Mouse (Mus musculus) erythroblast, adult 5-6 weeks (primary cell): ENCODE measurements around the gene Vpreb2. TPM values are rescaled to one million over a fixed set of nuclear protein-coding genes. Genes with fewer than 3 reads are reported as not detected.
"Not testable (repeated sequence)": the region's sequence is repeated elsewhere in the genome, so short reads cannot be mapped to it uniquely, and the experiment has no call there.

ENCODE experiments used
- ATAC-seq: replicated peaks from 2 replicates; pipeline ENCODE4 v1.8.0; 2016; ENCODE audit warnings: moderate number of reproducible peaks, mild to moderate bottlenecking, moderate TSS enrichment, inconsistent platforms; ENCODE audit not compliant: poor library complexity, low FRiP score, severe bottlenecking
- total RNA-seq, 2 experiments: library from RNA; stranded (forward) in 1 of 2; stranded (reverse) in 1 of 2; fragments of 150-400 nt in 1 of 2; fragments of 200-764, 138-1000 nt in 1 of 2; gene quantifications; 2 replicates each; pipeline versions ENCODE4 v1.2.3 to v1.2.4; 2015 to 2017; ENCODE audit warnings: low replicate concordance in 2 of 2

Vpreb2 gene
- total RNA-seq (2015; ENCODE audit: low replicate concordance) (not detected in 2 replicates), total RNA-seq (2017; ENCODE audit: low replicate concordance) (not detected in 2 replicates)

GRCm38 (mm10) chr16:17980128-17980527 lies at the start of gene Vpreb2:
Vpreb2 (plus strand) TSS chr16:17980428.
- ATAC-seq: no peak

- no peak for ATAC-seq
These were observed 48.2 kb upstream of the Vpreb2 start for GRCm38 (mm10) chr16:17931906-17932460.

- 0 out of 2 replicates have a peak, but pooled peaks have one; percentile 35 for ATAC-seq
These were observed 46.4 kb upstream of the Vpreb2 start for GRCm38 (mm10) chr16:17933594-17934444.

- ATAC-seq: no peak
These were observed 45.8 kb upstream of the Vpreb2 start for GRCm38 (mm10) chr16:17934445-17934910.

DNA sequence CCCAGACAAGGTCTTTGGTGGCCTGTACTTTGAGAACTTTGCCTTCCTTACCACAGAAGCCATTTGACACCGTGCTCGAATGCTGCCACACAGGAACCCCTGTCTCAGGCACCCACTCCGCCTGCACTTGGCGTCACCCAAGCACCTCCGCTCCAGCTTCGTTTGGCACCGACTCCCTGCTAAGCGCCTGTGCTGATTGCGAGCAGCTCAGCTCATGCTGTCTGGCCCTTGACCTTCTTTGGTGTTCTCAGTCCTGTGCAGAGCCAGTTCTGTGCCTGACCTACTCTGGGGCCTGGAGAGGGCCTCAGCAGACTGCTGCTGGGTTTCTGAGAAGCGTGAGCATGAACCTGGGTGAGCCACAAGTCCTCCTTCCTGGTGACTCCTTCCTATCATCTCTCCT lies 43.5 kb upstream of the Vpreb2 start:
- no peak for ATAC-seq

DNA sequence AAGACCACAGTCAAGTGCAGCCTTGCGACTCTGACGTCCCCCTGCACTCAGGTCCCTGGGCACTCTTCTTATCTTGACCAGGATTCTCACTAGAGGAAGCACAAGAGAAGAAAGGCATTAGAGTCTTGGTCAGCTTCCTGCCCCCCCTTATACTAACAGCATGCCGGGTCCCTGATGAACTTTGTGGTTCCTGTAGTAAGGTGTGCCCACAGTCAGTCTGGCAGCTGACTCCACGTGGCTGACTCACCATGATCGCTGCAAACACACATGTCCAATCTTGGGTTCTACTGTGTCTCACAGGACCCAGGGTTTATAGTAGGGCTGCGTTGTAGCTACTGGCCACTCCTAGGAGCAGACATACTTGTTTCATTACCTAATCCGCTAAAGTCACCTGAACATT lies 42.0 kb upstream of the Vpreb2 start:
- no peak for ATAC-seq

DNA sequence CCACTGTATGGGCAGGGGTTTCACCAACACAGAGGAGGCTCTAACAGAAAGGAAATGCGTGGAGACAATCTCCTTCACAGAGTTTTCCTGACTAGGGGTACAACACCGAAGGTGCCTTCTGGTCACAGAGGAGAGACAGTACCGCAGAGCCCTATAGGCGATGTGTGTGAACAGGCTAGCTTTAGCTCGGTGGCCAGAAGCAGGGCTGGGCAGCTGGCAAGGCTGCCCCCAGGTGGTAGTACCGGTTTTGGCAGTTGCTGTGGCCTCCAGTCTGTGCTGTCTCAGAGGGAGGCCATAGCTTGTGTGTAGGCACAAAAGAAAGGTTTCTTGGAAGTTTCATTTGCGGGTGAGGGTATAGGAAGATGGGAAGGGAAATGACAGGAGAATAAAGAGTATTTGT lies 41.4 kb upstream of the Vpreb2 start:
- peak; percentile 92 for ATAC-seq

- peak; percentile 80 for ATAC-seq
These were observed 40.9 kb upstream of the Vpreb2 start for GRCm38 (mm10) chr16:17939255-17939751.

GRCm38 (mm10) chr16:17943466-17943865 lies 36.8 kb upstream of the Vpreb2 start:
- ATAC-seq: no peak

GRCm38 (mm10) chr16:17945081-17945831 lies 35.0 kb upstream of the Vpreb2 start:
- ATAC-seq: no peak

DNA sequence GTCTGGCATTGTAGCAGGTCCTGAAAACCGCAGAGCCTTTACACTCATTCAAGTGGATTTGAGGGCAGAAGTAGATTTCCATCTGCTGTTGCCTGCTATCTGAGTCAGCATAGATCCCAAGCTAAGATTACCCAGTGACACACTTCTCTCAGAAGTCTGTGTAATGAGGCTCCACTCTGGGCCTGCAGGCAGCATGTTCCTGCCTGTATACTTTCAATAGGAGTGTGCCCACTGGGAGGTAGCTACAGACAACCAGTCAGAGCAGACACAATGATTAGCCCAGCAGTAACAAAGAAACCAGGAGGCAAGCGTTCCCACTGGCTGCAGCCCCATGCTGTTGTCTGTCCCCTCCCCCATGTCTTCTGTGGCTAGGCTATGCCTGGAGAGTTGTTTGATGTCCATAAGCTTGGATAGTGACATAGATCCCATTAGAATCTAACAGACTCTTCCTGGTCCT lies 30.8 kb upstream of the Vpreb2 start:
- ATAC-seq: no peak

DNA sequence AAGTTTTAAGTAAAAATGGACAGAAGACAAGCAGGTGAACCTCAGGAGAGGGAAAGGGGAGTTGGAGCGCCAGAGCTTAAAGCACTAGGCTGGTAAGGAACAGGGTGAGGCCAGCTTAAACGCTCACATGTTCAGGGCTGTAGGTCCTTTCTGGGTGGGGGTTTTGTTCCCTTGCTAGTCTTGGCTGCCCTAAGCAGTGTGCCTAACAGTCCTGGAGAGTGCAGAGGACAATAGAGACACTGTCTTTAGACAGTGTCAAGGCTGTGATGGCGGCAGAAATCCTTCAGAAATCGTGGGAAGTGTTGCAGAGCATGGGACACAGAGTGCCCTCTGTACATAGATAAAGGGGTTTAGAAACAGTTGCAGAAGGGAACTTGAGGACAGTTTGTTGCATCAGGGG lies 30.2 kb upstream of the Vpreb2 start:
- ATAC-seq: no peak

DNA sequence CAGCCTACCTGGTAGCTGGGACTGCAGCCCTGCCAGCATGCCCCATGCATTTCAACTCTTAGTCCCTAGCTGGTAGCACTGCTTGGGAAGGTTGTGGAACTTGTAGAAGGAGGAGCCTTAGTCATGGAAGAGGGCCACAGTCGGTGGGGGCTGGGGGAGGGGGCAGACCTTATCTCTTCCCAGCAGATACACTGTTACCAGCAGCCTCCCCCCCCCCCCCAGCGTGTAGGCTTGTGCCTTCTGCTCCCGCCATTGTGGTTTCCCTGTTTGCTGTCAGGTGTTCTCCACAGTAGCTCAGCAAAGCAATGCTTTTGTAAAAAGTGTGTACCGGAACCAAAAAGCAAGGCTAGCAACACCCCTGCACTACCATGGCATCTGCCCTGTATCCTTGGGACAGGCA lies 28.6 kb upstream of the Vpreb2 start:
- ATAC-seq: no peak

- not testable (repeated sequence) for ATAC-seq
These were observed 24.1 kb upstream of the Vpreb2 start for GRCm38 (mm10) chr16:17956052-17956638.

DNA sequence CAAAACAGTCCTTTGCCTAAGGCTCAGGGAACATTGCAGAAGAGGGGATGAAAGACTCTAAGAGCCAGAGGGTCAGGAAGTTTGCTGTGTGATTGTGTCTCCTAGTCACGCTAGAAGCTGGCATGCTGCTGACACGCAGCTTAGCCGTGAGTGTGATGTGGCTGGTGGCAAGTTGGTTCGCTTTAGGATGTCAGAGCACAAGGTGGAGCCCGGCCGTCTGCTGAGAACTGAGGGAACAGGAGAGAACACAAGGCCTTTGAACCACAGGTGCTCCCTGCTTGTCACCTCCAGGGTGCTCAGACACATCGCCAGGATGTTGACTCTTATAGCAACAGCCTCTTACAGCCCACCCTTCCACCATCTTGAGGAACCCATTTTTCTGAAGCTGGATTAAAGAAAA lies 18.1 kb upstream of the Vpreb2 start:
- no peak for ATAC-seq

DNA sequence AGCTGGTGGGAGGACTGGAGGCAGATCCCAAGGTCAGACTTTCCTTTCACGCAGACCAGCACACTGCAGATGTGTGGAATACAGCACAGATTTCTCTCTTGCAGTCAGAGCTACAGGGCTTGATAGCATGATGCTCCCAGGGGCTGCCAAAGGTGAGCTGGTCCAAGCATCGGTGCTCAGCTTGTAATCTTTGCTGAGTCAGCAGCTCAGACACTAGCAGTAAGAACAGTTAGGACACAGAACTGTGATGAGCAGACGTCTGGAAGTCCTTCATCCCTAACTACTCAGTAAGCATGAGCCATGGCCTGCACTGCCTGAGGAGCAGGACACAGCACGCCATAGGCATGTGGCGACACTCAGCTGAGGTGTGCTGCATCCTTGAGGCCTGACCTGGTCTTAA lies 8.4 kb upstream of the Vpreb2 start:
- no peak for ATAC-seq

GRCm38 (mm10) chr16:17977840-17978239 lies 2.4 kb upstream of the Vpreb2 start:
- ATAC-seq: not testable (repeated sequence)

GRCm38 (mm10) chr16:17983201-17983600 lies 3.0 kb downstream of the Vpreb2 start:
- ATAC-seq: no peak

DNA sequence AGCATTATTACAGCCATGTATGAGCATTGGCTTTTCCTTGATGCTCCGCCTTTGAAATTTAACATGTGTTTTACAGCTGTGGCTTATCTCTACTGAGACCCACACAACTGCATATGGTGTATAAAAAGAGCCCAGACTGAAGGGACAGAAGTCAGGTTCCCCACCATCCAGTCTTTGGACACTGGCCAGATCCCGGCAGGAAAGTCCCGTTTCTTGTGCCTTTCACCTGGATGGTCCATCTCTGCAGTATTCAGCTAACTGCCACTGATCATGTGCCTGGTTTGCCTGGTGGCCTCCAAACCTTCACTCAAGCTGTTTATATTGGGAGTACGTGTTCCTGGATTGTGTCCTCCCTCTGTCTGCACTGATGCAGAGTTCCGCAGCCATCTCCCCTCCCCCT lies 4.0 kb downstream of the Vpreb2 start:
- ATAC-seq: no peak

DNA sequence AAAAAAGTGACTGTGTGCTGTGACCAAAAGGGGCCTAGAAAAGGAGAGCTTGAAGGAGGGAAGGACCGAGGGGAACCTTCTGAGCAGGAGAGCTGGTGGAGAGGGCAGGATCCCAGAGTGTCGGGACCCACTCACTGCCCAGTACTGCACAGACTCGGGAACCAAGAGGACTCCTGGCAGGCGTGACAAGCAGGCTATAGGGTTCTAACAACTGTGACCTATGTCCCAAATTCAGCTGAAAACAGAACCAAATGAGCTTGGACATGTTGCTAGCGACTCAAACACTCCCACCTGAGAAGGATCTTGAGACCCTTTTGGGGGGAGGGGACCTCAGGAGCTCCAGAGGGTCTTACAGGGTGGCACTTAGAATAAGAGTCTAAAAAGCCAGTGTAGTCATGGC lies 4.8 kb downstream of the Vpreb2 start:
- ATAC-seq: no peak
